Mouse (Mus musculus): ENCODE measurements around the gene Arhgef28. TPM values are rescaled to one million over a fixed set of nuclear protein-coding genes. Genes with fewer than 3 reads are reported as not detected.
"Not testable (repeated sequence)": the region's sequence is repeated elsewhere in the genome, so short reads cannot be mapped to it uniquely, and the experiment has no call there.

Arhgef28 gene
- polyA plus RNA-seq, 1 experiment from 2014 or later = 45.3 TPM

GRCm38 (mm10) chr13:98021906-98022305 is 184.3 kb downstream of the Arhgef28 start:
- Histone ChIP-seq H3K27me3 (no peaks in the 10 kb centered on the region), H3K9ac (no peak overlapping the region), H3K4me2 (no peak overlapping the region), H3K27ac (no peak overlapping the region), H3K9me3 (replicated peaks) (no peaks in the 10 kb centered on the region), H3K36me3 (no peaks in the 10 kb centered on the region), H3K4me3 (replicated peaks) (no peak overlapping the region), H3K4me1 (peaks cover 4% of the 10 kb centered on the region)
- WGBS = 82% methylated on average over 4 of the region's 4 CpGs
- no peak for ATAC-seq (replicated peaks; ENCODE audit: low FRiP score)

GRCm38 (mm10) chr13:98018837-98019236 is 187.4 kb downstream of the Arhgef28 start:
- peaks cover 19% of the 10 kb centered on the region for H3K4me1 ChIP-seq
- not testable (repeated sequence) for H3K9me3 ChIP-seq (replicated peaks); ATAC-seq (replicated peaks; ENCODE audit: low FRiP score); H3K9ac ChIP-seq; H3K36me3 ChIP-seq; H3K27ac ChIP-seq; H3K4me2 ChIP-seq; H3K4me3 ChIP-seq (replicated peaks); H3K27me3 ChIP-seq
- WGBS = 93% methylated on average over 8 of the region's 8 CpGs

- no peak for ATAC-seq (replicated peaks; ENCODE audit: low FRiP score)
- WGBS = 19% methylated on average over 12 of the region's 12 CpGs
- Histone ChIP-seq H3K4me1 (peaks cover 27% of the 10 kb centered on the region), H3K9ac (peak overlapping the region; percentile 15; the same call in 1 of the 2 replicates), H3K4me2 (peak overlapping the region; percentile 65), H3K36me3 (no peaks in the 10 kb centered on the region), H3K27ac (peak overlapping the region; percentile 95), H3K27me3 (no peaks in the 10 kb centered on the region), H3K4me3 (replicated peaks) (peak overlapping the region; percentile 50), H3K9me3 (replicated peaks) (no peaks in the 10 kb centered on the region)
Observed at GRCm38 (mm10) chr13:98016923-98017588, 189.2 kb downstream of the Arhgef28 start.

- Histone ChIP-seq H3K27ac (peak overlapping the region; percentile 95), H3K36me3 (no peaks in the 10 kb centered on the region), H3K9ac (peak overlapping the region; percentile 43), H3K27me3 (no peaks in the 10 kb centered on the region), H3K4me2 (peak overlapping the region; percentile 65), H3K4me3 (replicated peaks) (peak overlapping the region; percentile 50), H3K9me3 (replicated peaks) (no peaks in the 10 kb centered on the region), H3K4me1 (peaks cover 29% of the 10 kb centered on the region)
- WGBS = 4% methylated on average over 33 of the region's 33 CpGs
- peak; percentile 89 for ATAC-seq (replicated peaks; ENCODE audit: low FRiP score)
Observed at GRCm38 (mm10) chr13:98015981-98016922, 190.0 kb downstream of the Arhgef28 start.

- Histone ChIP-seq H3K36me3 (no peaks in the 10 kb centered on the region), H3K27ac (peak overlapping the region; percentile 95), H3K4me1 (peaks cover 35% of the 10 kb centered on the region), H3K4me2 (peak overlapping the region; percentile 65), H3K9me3 (replicated peaks) (no peaks in the 10 kb centered on the region), H3K9ac (peak overlapping the region; percentile 21; the same call in 1 of the 2 replicates), H3K27me3 (no peaks in the 10 kb centered on the region), H3K4me3 (replicated peaks) (peak overlapping the region; percentile 50)
- no peak for ATAC-seq (replicated peaks; ENCODE audit: low FRiP score)
- 48% methylated on average over 3 of the region's 3 CpGs for WGBS
Observed at GRCm38 (mm10) chr13:98014892-98015291, 191.3 kb downstream of the Arhgef28 start.

- no peaks in the 10 kb centered on the region for H3K36me3 ChIP-seq
- H3K27ac ChIP-seq = peak overlapping the region; percentile 95
- peak; percentile 27; the same call in 1 of the 2 replicates for ATAC-seq (replicated peaks; ENCODE audit: low FRiP score)
- H3K9ac ChIP-seq = no peak overlapping the region
- H3K27me3 ChIP-seq = no peaks in the 10 kb centered on the region
- 80% methylated on average over 4 of the region's 4 CpGs for WGBS
- peak overlapping the region; percentile 50 for H3K4me3 ChIP-seq (replicated peaks)
- H3K4me1 ChIP-seq = peaks cover 38% of the 10 kb centered on the region
- H3K9me3 ChIP-seq (replicated peaks) = no peaks in the 10 kb centered on the region
- H3K4me2 ChIP-seq = peak overlapping the region; percentile 65
Observed at GRCm38 (mm10) chr13:98013715-98014114, 192.5 kb downstream of the Arhgef28 start.

- H3K27ac ChIP-seq = peak overlapping the region; percentile 95
- H3K36me3 ChIP-seq = no peaks in the 10 kb centered on the region
- 16% methylated on average over 6 of the region's 6 CpGs for WGBS
- no peak overlapping the region for H3K4me3 ChIP-seq (replicated peaks)
- H3K4me1 ChIP-seq = peaks cover 34% of the 10 kb centered on the region
- ATAC-seq (replicated peaks; ENCODE audit: low FRiP score) = no peak
- H3K9ac ChIP-seq = no peak overlapping the region
- peak overlapping the region; percentile 65 for H3K4me2 ChIP-seq
- no peaks in the 10 kb centered on the region for H3K9me3 ChIP-seq (replicated peaks)
- no peaks in the 10 kb centered on the region for H3K27me3 ChIP-seq
Observed at GRCm38 (mm10) chr13:98011931-98012341, 194.3 kb downstream of the Arhgef28 start.

- peaks cover 29% of the 10 kb centered on the region for H3K4me1 ChIP-seq
- ATAC-seq (replicated peaks; ENCODE audit: low FRiP score) = no peak
- no peaks in the 10 kb centered on the region for H3K36me3 ChIP-seq
- no peak overlapping the region for H3K9ac ChIP-seq
- no peak overlapping the region for H3K27ac ChIP-seq
- WGBS = 73% methylated on average over 4 of the region's 4 CpGs
- H3K9me3 ChIP-seq (replicated peaks) = no peaks in the 10 kb centered on the region
- H3K27me3 ChIP-seq = no peaks in the 10 kb centered on the region
- H3K4me3 ChIP-seq (replicated peaks) = no peak overlapping the region
- H3K4me2 ChIP-seq = no peak overlapping the region
Observed at GRCm38 (mm10) chr13:98009070-98009469, 197.2 kb downstream of the Arhgef28 start.

GRCm38 (mm10) chr13:98008588-98008987 is 197.7 kb downstream of the Arhgef28 start:
- Histone ChIP-seq H3K4me2 (no peak overlapping the region), H3K27ac (no peak overlapping the region), H3K4me3 (replicated peaks) (no peak overlapping the region), H3K9ac (no peak overlapping the region), H3K9me3 (replicated peaks) (no peaks in the 10 kb centered on the region), H3K4me1 (peaks cover 29% of the 10 kb centered on the region), H3K27me3 (no peaks in the 10 kb centered on the region), H3K36me3 (no peaks in the 10 kb centered on the region)
- no peak for ATAC-seq (replicated peaks; ENCODE audit: low FRiP score)
- WGBS = 87% methylated on average over 10 of the region's 10 CpGs

GRCm38 (mm10) chr13:98005611-98006218 is 200.5 kb downstream of the Arhgef28 start:
- Histone ChIP-seq H3K4me3 (replicated peaks) (no peak overlapping the region), H3K9ac (no peak overlapping the region), H3K36me3 (no peaks in the 10 kb centered on the region), H3K27me3 (no peaks in the 10 kb centered on the region), H3K27ac (no peak overlapping the region), H3K4me1 (peaks cover 42% of the 10 kb centered on the region), H3K4me2 (no peak overlapping the region), H3K9me3 (replicated peaks) (no peaks in the 10 kb centered on the region)
- no peak for ATAC-seq (replicated peaks; ENCODE audit: low FRiP score)
- WGBS = 79% methylated on average over 5 of the region's 5 CpGs

GRCm38 (mm10) chr13:98004647-98005414 is 201.4 kb downstream of the Arhgef28 start:
- peaks cover 44% of the 10 kb centered on the region for H3K4me1 ChIP-seq
- H3K27ac ChIP-seq = no peak overlapping the region
- no peak overlapping the region for H3K9ac ChIP-seq
- no peaks in the 10 kb centered on the region for H3K9me3 ChIP-seq (replicated peaks)
- 74% methylated on average over 2 of the region's 2 CpGs for WGBS
- H3K4me2 ChIP-seq = no peak overlapping the region
- no peaks in the 10 kb centered on the region for H3K36me3 ChIP-seq
- ATAC-seq (replicated peaks; ENCODE audit: low FRiP score) = no peak
- H3K4me3 ChIP-seq (replicated peaks) = no peak overlapping the region
- no peaks in the 10 kb centered on the region for H3K27me3 ChIP-seq

Measured in kidney, embryonic 15.5 days (tissue).